Mouse (Mus musculus) olfactory bulb, adult 2 months (tissue): Measurements from ENCODE around the gene Syne2.

Source experiments
- CTCF ChIP-seq: fragments of 200-500 bp; IDR thresholded peaks from 2 replicates; pipeline ENCODE4 v1.5.1; 2012; ENCODE audit warnings: low read depth, mild to moderate bottlenecking, low read length, moderate library complexity; ENCODE audit not compliant: insufficient read depth
- POLR2A ChIP-seq: fragments of 200-500 bp; IDR thresholded peaks from 2 replicates; pipeline ENCODE4 v1.6.1; 2012; ENCODE audit warnings: mild to moderate bottlenecking, low read depth, low read length, moderate library complexity; ENCODE audit not compliant: insufficient read depth

- TF ChIP-seq CTCF (no peak), POLR2A (no peak)
Measured at GRCm38 (mm10) chr12:75901721-75902120, 83.8 kb downstream of the Syne2 start.
